Mouse (Mus musculus) embryonic fibroblast, embryonic 13.5 days (primary cell): Measurements from ENCODE around the gene Coq2. TPM values are rescaled to one million over a fixed set of nuclear protein-coding genes. Genes with fewer than 3 reads are reported as not detected.

ENCODE experiments used
- H3K27ac ChIP-seq: 2 replicates; pipeline ENCODE4 v1.5.1; 2012; ENCODE audit warnings: low read length, control low read depth, inconsistent platforms; ENCODE audit not compliant: insufficient read depth
- H3K4me1 ChIP-seq: 2 replicates; pipeline ENCODE4 v1.6.1; 2011; ENCODE audit warnings: low read length; ENCODE audit not compliant: control insufficient read depth, insufficient read depth
- H3K4me3 ChIP-seq: 2 replicates; pipeline ENCODE4 v1.5.1; 2011; ENCODE audit warnings: mild to moderate bottlenecking, control low read depth, low read length; ENCODE audit not compliant: insufficient read depth
- CTCF ChIP-seq: IDR thresholded peaks from 2 replicates; pipeline ENCODE4 v1.5.1; 2011; ENCODE audit warnings: mild to moderate bottlenecking, control low read depth, low read length, moderate library complexity, borderline replicate concordance; ENCODE audit not compliant: insufficient read depth
- POLR2A ChIP-seq: IDR thresholded peaks from 2 replicates; pipeline ENCODE4 v1.6.1; 2011; ENCODE audit warnings: low read depth, mild to moderate bottlenecking, control low read depth, low read length, moderate library complexity
- polyA plus RNA-seq: library from polyadenylated mRNA; stranded (reverse); fragments of >200 nt; gene quantifications from 2 replicates; pipeline ENCODE4 v1.2.4, GENCODE M21; 2011; ENCODE audit warnings: low read depth; ENCODE audit not compliant: missing spikeins, insufficient read length

Coq2 gene
- polyA plus RNA-seq, 1 experiment, result 31.8 TPM

- Histone ChIP-seq H3K27ac (no peak overlapping the region), H3K4me3 (no peak overlapping the region), H3K4me1 (no peaks in the 10 kb centered on the region)
- TF ChIP-seq CTCF (no peak), POLR2A (no peak)
These were observed 8.0 kb downstream of the Coq2 start for GRCm38 (mm10) chr5:100666965-100667364.

GRCm38 (mm10) chr5:100663854-100664253, 11.1 kb downstream of the Coq2 start:
- H3K4me1 ChIP-seq, result no peaks in the 10 kb centered on the region
- H3K27ac ChIP-seq, result no peak overlapping the region
- TF ChIP-seq POLR2A, result no peak
- TF ChIP-seq CTCF, result peak; percentile 25; the same call in 1 of the 2 replicates
- H3K4me3 ChIP-seq, result no peak overlapping the region

GRCm38 (mm10) chr5:100663011-100663410, 11.9 kb downstream of the Coq2 start:
- Histone ChIP-seq H3K4me3 (no peak overlapping the region), H3K27ac (no peak overlapping the region), H3K4me1 (no peaks in the 10 kb centered on the region)
- TF ChIP-seq CTCF, result no peak
- no peak for TF ChIP-seq POLR2A

GRCm38 (mm10) chr5:100658460-100658859, 16.5 kb downstream of the Coq2 start:
- TF ChIP-seq CTCF, result no peak
- no peak for TF ChIP-seq POLR2A
- Histone ChIP-seq H3K4me1 (no peaks in the 10 kb centered on the region), H3K27ac (no peak overlapping the region), H3K4me3 (no peak overlapping the region)

GRCm38 (mm10) chr5:100656352-100656751, 18.6 kb downstream of the Coq2 start:
- Histone ChIP-seq H3K4me1 (no peaks in the 10 kb centered on the region), H3K4me3 (no peak overlapping the region), H3K27ac (no peak overlapping the region)
- no peak for TF ChIP-seq POLR2A
- no peak for TF ChIP-seq CTCF

GRCm38 (mm10) chr5:100652327-100652726, 22.6 kb downstream of the Coq2 start:
- H3K4me3 ChIP-seq, result no peak overlapping the region
- H3K27ac ChIP-seq, result no peak overlapping the region
- no peaks in the 10 kb centered on the region for H3K4me1 ChIP-seq
- TF ChIP-seq POLR2A (no peak), CTCF (no peak)

GRCm38 (mm10) chr5:100651486-100651885, 23.5 kb downstream of the Coq2 start:
- Histone ChIP-seq H3K4me3 (no peak overlapping the region), H3K4me1 (no peaks in the 10 kb centered on the region), H3K27ac (no peak overlapping the region)
- TF ChIP-seq POLR2A (no peak), CTCF (no peak)

- no peaks in the 10 kb centered on the region for H3K4me1 ChIP-seq
- H3K4me3 ChIP-seq, result no peak overlapping the region
- no peak for TF ChIP-seq POLR2A
- TF ChIP-seq CTCF, result no peak
- H3K27ac ChIP-seq, result no peak overlapping the region
These were observed 24.0 kb downstream of the Coq2 start for GRCm38 (mm10) chr5:100650969-100651368.

GRCm38 (mm10) chr5:100648546-100648945, 26.4 kb downstream of the Coq2 start:
- TF ChIP-seq POLR2A, result no peak
- TF ChIP-seq CTCF, result no peak
- Histone ChIP-seq H3K4me1 (no peaks in the 10 kb centered on the region), H3K4me3 (no peak overlapping the region), H3K27ac (no peak overlapping the region)

GRCm38 (mm10) chr5:100648046-100648445, 26.9 kb downstream of the Coq2 start:
- TF ChIP-seq CTCF, result no peak
- no peak for TF ChIP-seq POLR2A
- Histone ChIP-seq H3K4me1 (no peaks in the 10 kb centered on the region), H3K4me3 (no peak overlapping the region), H3K27ac (no peak overlapping the region)

- TF ChIP-seq POLR2A, result no peak
- TF ChIP-seq CTCF, result no peak
- no peak overlapping the region for H3K27ac ChIP-seq
- no peaks in the 10 kb centered on the region for H3K4me1 ChIP-seq
- H3K4me3 ChIP-seq, result no peak overlapping the region
These were observed 28.4 kb downstream of the Coq2 start for GRCm38 (mm10) chr5:100646558-100646957.
